Comparison of ENCODE assay signal across 8 mouse cellular contexts in genomic region chr13:102811129-102811832, GRCm38 (mm10).
A peak's percentile ranks its signal among the peaks of the same experiment; 100 is the strongest.
DNase-seq lines count a peak whose midpoint lies in the region; ATAC-seq lines count a peak whose summit lies in the region.

No protein-coding gene starts in this region.

- peak overlapping the region; percentile 51 for H3K4me2 ChIP-seq in forebrain, embryonic 16.5 days (ENCODE audit: low read length)
- peak overlapping the region; percentile 49 for H3K4me2 ChIP-seq in liver, embryonic 16.5 days (ENCODE audit: low read depth, low read length)

- peaks cover 9% of the 10 kb centered on the region for H3K4me1 ChIP-seq in forebrain, embryonic 16.5 days (replicated peaks; ENCODE audit: control insufficient read depth, insufficient read depth, low read length)
- no peaks in the 10 kb centered on the region; the same call in none of the 2 replicates for H3K4me1 ChIP-seq in liver, embryonic 16.5 days (ENCODE audit: control insufficient read depth, low read depth, low read length)

- H3K4me3 ChIP-seq in forebrain, embryonic 16.5 days (replicated peaks; ENCODE audit: low read length): peak overlapping the region; percentile 37
- H3K4me3 ChIP-seq in liver, embryonic 16.5 days (ENCODE audit: low read depth, low read length): peak overlapping the region; percentile 8; the same call in 1 of the 2 replicates

- H3K36me3 ChIP-seq in forebrain, embryonic 16.5 days (ENCODE audit: control insufficient read depth, insufficient read depth): no peaks in the 10 kb centered on the region
- H3K36me3 ChIP-seq in liver, embryonic 16.5 days (ENCODE audit: control insufficient read depth, insufficient read depth): no peaks in the 10 kb centered on the region

- peak overlapping the region; percentile 35 for H3K9ac ChIP-seq in forebrain, embryonic 16.5 days (replicated peaks; ENCODE audit: low read depth, low read length)
- no peak overlapping the region for H3K9ac ChIP-seq in liver, embryonic 16.5 days (ENCODE audit: low read depth, low read length)

- intact Hi-C loops in heart, postnatal 14 days (cut with DNase I): loop anchor here (5.0 kb wide), 1 partner anchor 96 kb away; no protein-coding TSS in a partner anchor

- H3K27ac ChIP-seq in forebrain, embryonic 16.5 days (ENCODE audit: low read length): no peak overlapping the region
- H3K27ac ChIP-seq in liver, embryonic 16.5 days (ENCODE audit: low read length): no peak overlapping the region

- no peaks in the 10 kb centered on the region for H3K27me3 ChIP-seq in forebrain, embryonic 16.5 days (replicated peaks; ENCODE audit: control insufficient read depth, insufficient read depth, low read length)
- H3K27me3 ChIP-seq in liver, embryonic 16.5 days (ENCODE audit: control insufficient read depth, insufficient read depth, low read depth, low read length): no peaks in the 10 kb centered on the region

- DNase-seq in ovary, postnatal 10 days (ENCODE audit: low spot score): peak; percentile 24
- DNase-seq in ovary, adult 18-20 months (ENCODE audit: low spot score): no peak
- DNase-seq in heart, postnatal 14 days: peak; percentile 35 to 54
- peak; percentile 83 to 86 for DNase-seq in kidney, postnatal 36 days
- peak; percentile 25 for DNase-seq in ovary, postnatal 14 days (ENCODE audit: low spot score)
- no peak for DNase-seq in T-cell, adult 2 months (ENCODE audit: low spot score)

- ATAC-seq in forebrain, embryonic 16.5 days: peak; percentile 68
- ATAC-seq in liver, embryonic 16.5 days (ENCODE audit: low read depth): no peak

- H3K9me3 ChIP-seq in forebrain, embryonic 16.5 days (ENCODE audit: control insufficient read depth, low read length): no peaks in the 10 kb centered on the region
- no peaks in the 10 kb centered on the region for H3K9me3 ChIP-seq in liver, embryonic 16.5 days (replicated peaks; ENCODE audit: control insufficient read depth, low read length)

- WGBS in forebrain, embryonic 16.5 days: 17% methylated on average over 15 of the region's 15 CpGs
- WGBS in liver, embryonic 16.5 days (ENCODE audit: insufficient replicate concordance): 26% methylated on average over 15 of the region's 15 CpGs

Comparison
In these comparisons a context has a peak if more than half of its experiments do, and no peak if none do; other contexts are left out.
1. DNase-seq: peak in ovary, postnatal 10 days (single experiment), heart, postnatal 14 days (2 of 2), kidney, postnatal 36 days (2 of 2) and ovary, postnatal 14 days (single experiment); none in ovary, adult 18-20 months (single experiment) and T-cell, adult 2 months (single experiment).